Mouse (Mus musculus): ENCODE measurements around the gene Ccdc12. TPM values are rescaled to one million over a fixed set of nuclear protein-coding genes. Genes with fewer than 3 reads are reported as not detected.
A peak's percentile ranks its signal among the peaks of the same experiment; 100 is the strongest.

Ccdc12 gene
- polyA plus RNA-seq, 1 experiment from 2014 or later = 178 TPM

DNA sequence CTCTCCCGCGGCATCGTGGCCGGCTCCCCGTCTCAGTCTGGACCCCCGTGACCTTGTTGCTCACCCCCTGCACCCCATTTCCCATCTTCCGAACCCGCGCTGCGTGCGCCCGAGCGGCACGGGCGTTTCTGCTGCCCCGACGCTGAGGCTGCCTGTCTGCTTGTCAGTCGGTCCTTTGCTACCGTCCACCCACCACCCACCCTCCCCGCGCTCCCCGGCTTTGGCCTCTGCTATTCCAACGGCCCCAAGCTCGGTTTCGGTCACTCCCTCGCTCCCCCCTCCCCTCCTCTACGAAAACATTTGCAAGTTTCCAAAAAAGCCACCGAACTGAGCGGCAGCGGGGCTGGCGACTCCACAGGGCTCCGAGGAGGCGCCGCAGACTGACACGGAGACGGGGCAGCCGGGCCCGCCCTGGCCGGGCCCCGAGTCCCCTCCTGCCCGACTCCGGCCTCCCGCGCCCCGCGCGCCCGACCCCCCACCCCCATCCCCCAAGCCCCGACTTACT is 86.7 kb downstream of the Ccdc12 start:
- Histone ChIP-seq H3K27me3 (ENCODE audit: poor library complexity, severe bottlenecking) (peaks cover 96% of the 10 kb centered on the region), H3K36me3 (replicated peaks) (no peaks in the 10 kb centered on the region), H3K9me3 (no peaks in the 10 kb centered on the region), H3K4me1 (peaks cover 62% of the 10 kb centered on the region), H3K27ac (peak overlapping the region; percentile 89), H3K4me3 (peak overlapping the region; percentile 70)
- under 1% methylated on average over 45 of the region's 49 CpGs for WGBS
- peak; percentile 65 for DNase-seq (ENCODE audit: extremely low spot score, low spot score)

DNA sequence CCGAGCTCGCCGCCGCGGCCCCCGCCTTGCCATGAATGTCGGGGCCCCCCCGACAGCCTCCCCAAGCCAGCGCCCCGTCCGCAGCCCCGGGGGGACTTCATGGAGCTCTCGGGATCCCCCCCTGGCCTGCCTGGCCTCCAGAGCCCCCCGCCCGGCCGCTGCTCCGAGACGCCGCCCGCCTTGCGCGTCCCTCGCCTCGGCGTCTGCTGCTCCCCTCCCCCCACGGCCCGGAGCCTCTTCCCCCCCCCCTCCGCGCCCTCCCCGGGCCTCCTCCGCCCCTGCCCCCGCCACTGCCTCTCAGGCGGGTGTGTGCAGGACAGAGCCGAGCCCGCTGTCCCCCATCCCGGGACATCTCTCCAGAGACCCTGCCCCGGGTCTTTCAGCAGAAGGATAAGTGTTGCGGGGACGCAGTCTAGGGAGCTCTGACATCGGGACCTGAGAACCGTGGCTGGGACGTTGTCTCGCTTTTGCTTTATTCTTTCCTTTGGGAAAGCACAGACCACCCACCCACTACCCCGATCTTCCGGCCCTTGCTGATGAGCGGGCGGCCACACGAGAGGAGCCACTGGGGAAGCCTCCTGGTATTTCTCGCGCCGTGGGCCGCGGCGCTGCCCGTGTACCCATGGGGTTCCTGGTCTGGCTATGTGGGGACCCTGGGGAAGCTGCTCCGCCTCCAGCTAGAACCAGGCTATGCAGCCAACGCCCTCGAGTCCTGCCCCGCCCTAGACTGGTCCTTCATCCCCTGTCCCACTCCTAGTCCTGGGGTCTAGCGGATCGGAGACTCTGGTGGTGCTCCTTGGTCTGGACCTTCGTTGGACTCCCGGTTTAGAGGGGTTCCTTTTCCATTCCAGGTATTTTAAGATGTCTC is 87.4 kb downstream of the Ccdc12 start:
- no peaks in the 10 kb centered on the region for H3K9me3 ChIP-seq
- peak overlapping the region; percentile 70 for H3K4me3 ChIP-seq
- H3K27me3 ChIP-seq (ENCODE audit: poor library complexity, severe bottlenecking) = peaks cover 99% of the 10 kb centered on the region
- 3% methylated on average over 51 of the region's 63 CpGs for WGBS
- H3K4me1 ChIP-seq = peaks cover 62% of the 10 kb centered on the region
- peak; percentile 63 for DNase-seq (ENCODE audit: extremely low spot score, low spot score)
- H3K27ac ChIP-seq = peak overlapping the region; percentile 89
- no peaks in the 10 kb centered on the region for H3K36me3 ChIP-seq (replicated peaks)

DNA sequence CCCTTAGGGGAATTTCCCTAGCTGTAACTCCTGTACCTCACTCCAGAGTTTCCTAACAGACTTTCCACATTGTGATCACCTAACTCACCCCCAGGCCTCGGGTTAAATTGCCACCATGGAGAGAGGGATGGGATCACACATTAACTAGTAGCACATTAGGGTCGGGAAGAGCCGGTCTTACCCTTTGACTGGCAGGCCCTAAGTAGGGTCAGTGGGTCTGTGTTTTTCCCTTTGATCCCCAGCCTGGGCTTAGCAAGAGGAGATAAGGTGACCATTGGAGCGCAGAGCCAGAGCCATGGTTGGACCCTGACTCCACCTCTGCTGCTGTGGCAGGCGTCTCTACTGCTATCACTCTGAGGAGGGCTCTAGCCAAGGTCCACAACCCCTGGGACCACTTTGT is 89.4 kb downstream of the Ccdc12 start:
- Histone ChIP-seq H3K9me3 (no peaks in the 10 kb centered on the region), H3K36me3 (replicated peaks) (no peaks in the 10 kb centered on the region), H3K4me1 (peaks cover 74% of the 10 kb centered on the region), H3K4me3 (no peak overlapping the region), H3K27me3 (ENCODE audit: poor library complexity, severe bottlenecking) (peaks cover 86% of the 10 kb centered on the region), H3K27ac (no peak overlapping the region)
- DNase-seq (ENCODE audit: extremely low spot score, low spot score) = no peak
- 4% methylated on average over 5 of the region's 5 CpGs for WGBS

DNA sequence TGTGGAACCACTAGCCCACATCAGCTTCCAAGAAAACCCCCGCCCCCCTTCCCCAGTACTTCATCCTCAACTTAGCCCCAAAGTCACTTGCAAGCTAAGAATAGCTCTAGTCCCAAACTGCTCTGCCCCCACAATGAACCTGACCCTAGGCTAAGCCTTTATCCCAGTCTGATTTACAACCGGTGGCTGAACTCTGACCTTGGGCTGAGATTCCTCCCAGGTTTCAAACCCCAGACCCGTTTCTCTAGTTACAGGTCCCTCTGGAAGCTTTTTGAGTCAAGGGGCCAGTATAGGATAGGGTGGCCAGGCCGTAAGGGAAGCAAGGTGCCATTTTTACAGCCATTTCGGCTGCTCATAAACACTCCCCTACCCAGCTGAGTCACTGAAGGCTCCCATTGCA is 89.9 kb downstream of the Ccdc12 start:
- Histone ChIP-seq H3K27ac (0 out of 2 replicates have a peak overlapping the region, but pooled peaks have one; percentile 35), H3K9me3 (no peaks in the 10 kb centered on the region), H3K27me3 (ENCODE audit: poor library complexity, severe bottlenecking) (peaks cover 81% of the 10 kb centered on the region), H3K4me1 (peaks cover 74% of the 10 kb centered on the region), H3K36me3 (replicated peaks) (no peaks in the 10 kb centered on the region), H3K4me3 (no peak overlapping the region)
- 32% methylated on average over 5 of the region's 5 CpGs for WGBS
- no peak for DNase-seq (ENCODE audit: extremely low spot score, low spot score)

DNA sequence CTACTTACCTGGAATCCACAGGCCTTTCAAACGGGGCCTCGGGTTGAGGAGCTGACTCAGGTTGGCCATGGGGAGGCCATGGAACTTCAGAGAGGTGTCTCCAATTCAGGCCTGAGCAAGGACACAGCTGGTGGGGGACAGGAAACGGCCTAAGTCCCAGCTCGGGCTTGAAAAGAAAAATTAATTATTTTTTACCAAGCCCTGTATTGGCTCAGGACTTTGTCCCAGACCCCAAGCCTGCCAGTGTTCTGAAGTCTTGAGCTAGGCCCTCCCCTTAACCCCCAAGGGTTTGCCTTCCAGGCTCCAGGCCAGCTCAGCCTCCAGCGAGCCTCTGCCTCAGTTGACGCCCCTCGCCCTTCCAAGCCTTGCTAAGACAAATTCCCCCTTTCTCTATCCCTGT is 90.7 kb downstream of the Ccdc12 start, which contains the start of gene Pth1r:
Gene Pth1r (minus strand): TSS at position 185 of the 400 bp plus-strand sequence.
- Histone ChIP-seq H3K9me3 (no peaks in the 10 kb centered on the region), H3K4me1 (peaks cover 74% of the 10 kb centered on the region), H3K36me3 (replicated peaks) (no peaks in the 10 kb centered on the region), H3K4me3 (no peak within 1 kb of the TSS), H3K27ac (peak within 1 kb of the TSS; percentile 35; the same call in 1 of the 2 replicates), H3K27me3 (ENCODE audit: poor library complexity, severe bottlenecking) (peaks cover 74% of the 10 kb centered on the region)
- no peak for DNase-seq (ENCODE audit: extremely low spot score, low spot score)
- WGBS = 63% methylated on average over 7 of the region's 7 CpGs

DNA sequence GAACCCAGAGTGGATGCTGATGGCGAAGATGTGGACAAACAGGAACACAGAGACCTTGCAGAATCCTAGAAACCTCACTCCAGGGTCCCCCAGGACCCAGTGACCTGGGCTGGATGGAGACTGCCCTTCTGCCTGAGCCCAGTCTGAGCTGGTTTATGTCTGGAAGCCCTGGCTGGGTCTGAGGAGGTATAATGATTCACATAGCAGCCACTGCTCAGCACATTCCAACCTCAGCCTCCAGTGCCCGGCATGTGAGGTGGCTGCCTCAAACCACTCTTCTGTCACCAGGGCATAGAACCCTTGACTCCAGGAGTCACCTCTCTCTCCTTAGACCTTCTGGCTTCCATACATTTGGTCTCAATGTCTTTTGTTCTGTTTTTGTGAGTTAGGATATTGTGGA is 92.1 kb downstream of the Ccdc12 start:
- no peak overlapping the region for H3K27ac ChIP-seq
- no peaks in the 10 kb centered on the region for H3K36me3 ChIP-seq (replicated peaks)
- no peak for DNase-seq (ENCODE audit: extremely low spot score, low spot score)
- H3K9me3 ChIP-seq = no peaks in the 10 kb centered on the region
- 88% methylated on average over 2 of the region's 2 CpGs for WGBS
- H3K4me1 ChIP-seq = peaks cover 65% of the 10 kb centered on the region
- peaks cover 59% of the 10 kb centered on the region for H3K27me3 ChIP-seq (ENCODE audit: poor library complexity, severe bottlenecking)
- H3K4me3 ChIP-seq = no peak overlapping the region

DNA sequence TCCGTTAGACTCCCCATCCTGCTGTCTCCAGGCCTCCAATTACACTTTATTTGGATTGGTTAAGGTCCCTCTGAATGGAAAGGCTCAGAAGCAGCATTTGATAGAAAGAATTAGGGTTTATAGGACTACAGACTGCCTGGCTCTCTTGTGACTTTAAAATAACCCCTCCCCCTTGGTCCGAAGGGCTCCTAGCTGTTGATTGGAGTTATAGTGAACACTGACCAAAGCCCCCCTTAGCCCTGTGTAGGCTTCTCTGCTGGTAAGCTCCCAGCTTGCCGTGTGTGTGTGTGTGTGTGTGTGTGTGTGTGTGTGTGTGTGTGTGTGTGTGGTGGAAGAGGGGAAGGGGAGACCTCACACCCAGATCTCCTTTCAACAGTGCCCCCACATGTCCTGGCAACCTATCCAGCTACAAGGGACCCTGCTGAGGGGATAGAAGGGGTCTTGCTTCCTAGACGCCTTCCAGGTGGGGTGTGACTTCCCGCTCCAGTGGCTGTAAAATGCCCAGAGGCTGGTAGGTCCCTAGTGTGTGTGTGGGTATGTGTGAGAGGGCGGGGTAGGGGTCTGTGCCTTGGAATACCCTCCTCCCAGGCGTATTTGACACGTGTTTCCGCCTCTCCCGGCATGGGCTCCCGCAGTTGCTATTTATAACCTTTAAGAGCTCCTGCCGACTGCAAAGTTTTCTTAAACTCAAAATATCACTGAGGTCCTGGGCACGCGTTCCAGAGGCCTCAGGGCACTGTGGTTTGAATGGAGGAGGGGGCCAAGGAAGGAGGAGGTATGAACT is 94.3 kb downstream of the Ccdc12 start:
- peak overlapping the region; percentile 32; the same call in 1 of the 2 replicates for H3K27ac ChIP-seq
- H3K27me3 ChIP-seq (ENCODE audit: poor library complexity, severe bottlenecking) = peaks cover 38% of the 10 kb centered on the region
- no peak overlapping the region for H3K4me3 ChIP-seq
- no peaks in the 10 kb centered on the region for H3K36me3 ChIP-seq (replicated peaks)
- 52% methylated on average over 14 of the region's 14 CpGs for WGBS
- H3K4me1 ChIP-seq = peaks cover 56% of the 10 kb centered on the region
- H3K9me3 ChIP-seq = no peaks in the 10 kb centered on the region
- no peak for DNase-seq (ENCODE audit: extremely low spot score, low spot score)

DNA sequence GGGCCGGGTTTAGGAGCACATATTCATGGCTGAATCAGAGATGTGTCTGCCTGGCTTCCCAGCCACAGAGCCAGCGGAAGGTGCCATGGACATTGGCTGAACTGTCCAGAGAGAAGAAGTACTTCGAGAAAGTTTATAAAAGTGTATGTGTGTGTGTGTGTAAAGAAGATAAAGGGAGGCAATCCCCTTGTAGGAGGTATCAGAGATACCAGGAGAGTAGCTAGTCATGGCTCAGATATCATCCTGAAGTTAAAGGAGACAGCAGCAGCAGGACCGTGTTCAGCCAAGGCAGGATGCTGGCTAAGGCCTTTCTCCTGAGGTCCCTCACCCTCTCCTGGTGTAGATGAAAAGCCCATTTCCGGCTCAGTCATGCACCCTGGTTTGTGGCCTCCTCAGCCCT is 95.1 kb downstream of the Ccdc12 start:
- 88% methylated on average over 5 of the region's 5 CpGs for WGBS
- DNase-seq (ENCODE audit: extremely low spot score, low spot score) = no peak
- H3K36me3 ChIP-seq (replicated peaks) = no peaks in the 10 kb centered on the region
- H3K4me3 ChIP-seq = no peak overlapping the region
- H3K27ac ChIP-seq = peak overlapping the region; percentile 11; the same call in 1 of the 2 replicates
- peaks cover 48% of the 10 kb centered on the region for H3K4me1 ChIP-seq
- H3K27me3 ChIP-seq (ENCODE audit: poor library complexity, severe bottlenecking) = peaks cover 30% of the 10 kb centered on the region
- no peaks in the 10 kb centered on the region for H3K9me3 ChIP-seq

DNA sequence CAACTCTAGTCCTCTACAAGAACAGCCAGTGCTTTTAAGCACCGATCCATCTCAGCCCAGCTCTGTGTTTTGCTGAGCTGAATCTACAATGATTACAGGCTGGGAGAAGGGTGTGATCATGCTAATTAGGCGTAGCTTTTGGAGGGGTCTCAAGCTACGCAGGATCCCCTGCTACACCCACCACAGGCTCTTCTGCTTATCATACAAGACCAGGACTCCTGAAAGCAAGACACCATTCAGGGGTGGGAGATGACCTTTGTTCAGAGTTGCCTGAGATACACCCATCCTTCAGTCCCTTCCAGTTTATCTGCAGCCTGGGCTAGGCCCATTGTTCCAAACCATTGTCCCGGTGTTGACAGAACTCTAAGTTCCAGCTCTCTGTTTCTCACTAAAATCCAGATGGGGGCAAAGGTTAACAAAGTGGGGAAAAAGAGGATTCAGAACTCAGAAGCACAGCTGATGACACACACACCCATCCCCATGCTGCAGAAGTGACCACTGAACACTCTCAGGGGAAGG is 96.7 kb downstream of the Ccdc12 start:
- no peak for DNase-seq (ENCODE audit: extremely low spot score, low spot score)
- no peak overlapping the region for H3K27ac ChIP-seq

DNA sequence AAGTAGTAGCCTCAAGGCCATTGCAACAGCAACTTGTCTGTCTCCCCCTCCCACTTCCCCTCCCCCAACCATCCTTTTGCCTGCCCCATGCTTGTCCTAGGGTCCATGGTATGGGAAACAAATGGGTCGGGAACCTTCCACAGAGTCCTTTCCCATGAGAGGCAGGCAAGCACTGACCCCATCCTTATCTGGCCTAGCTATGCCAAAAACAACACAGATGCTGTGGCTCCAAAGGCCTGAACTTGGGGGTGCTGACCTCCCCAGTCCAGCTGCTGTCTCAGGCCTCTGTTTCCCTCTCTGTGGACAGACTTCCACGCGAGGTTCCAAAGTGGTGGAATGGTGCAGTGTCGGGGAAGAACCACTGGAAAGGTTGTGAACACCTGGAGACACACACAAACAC is 97.5 kb downstream of the Ccdc12 start:
- peaks cover 6% of the 10 kb centered on the region for H3K27me3 ChIP-seq (ENCODE audit: poor library complexity, severe bottlenecking)
- 84% methylated on average over 4 of the region's 4 CpGs for WGBS
- peaks cover 39% of the 10 kb centered on the region for H3K4me1 ChIP-seq
- H3K9me3 ChIP-seq = no peaks in the 10 kb centered on the region
- H3K4me3 ChIP-seq = no peak overlapping the region
- no peaks in the 10 kb centered on the region for H3K36me3 ChIP-seq (replicated peaks)
- no peak for DNase-seq (ENCODE audit: extremely low spot score, low spot score)
- H3K27ac ChIP-seq = no peak overlapping the region

More for the DNA sequence above, 96.7 kb downstream of the Ccdc12 start:
- H3K4me3 ChIP-seq = no peak overlapping the region
- 80% methylated on average over 4 of the region's 4 CpGs for WGBS
- H3K9me3 ChIP-seq = no peaks in the 10 kb centered on the region
- peaks cover 14% of the 10 kb centered on the region for H3K27me3 ChIP-seq (ENCODE audit: poor library complexity, severe bottlenecking)
- no peaks in the 10 kb centered on the region for H3K36me3 ChIP-seq (replicated peaks)
- H3K4me1 ChIP-seq = peaks cover 39% of the 10 kb centered on the region

DNA sequence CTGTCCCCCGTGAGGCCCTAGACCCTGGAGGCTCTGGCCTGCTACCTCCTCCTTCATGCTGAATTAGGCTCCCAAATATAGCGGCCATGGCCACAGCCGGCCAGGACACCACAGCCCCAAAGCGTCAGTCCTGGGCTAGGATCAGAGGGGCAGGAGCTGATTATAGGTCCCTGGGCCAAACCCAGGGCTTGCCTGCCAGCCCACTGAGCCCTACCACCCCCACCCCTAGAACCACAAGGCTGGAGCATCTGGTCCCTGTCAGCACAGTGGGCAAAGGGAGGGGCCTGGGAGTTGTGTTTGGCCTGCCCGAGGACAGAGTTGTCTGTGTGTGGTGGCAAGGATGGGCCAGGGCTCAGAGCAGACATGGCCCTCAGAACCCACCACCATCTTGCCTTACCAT is 101.5 kb downstream of the Ccdc12 start:
- no peaks in the 10 kb centered on the region for H3K36me3 ChIP-seq (replicated peaks)
- WGBS = 90% methylated on average over 5 of the region's 5 CpGs
- peaks cover 11% of the 10 kb centered on the region; the same call in 1 of the 2 replicates for H3K27me3 ChIP-seq (ENCODE audit: poor library complexity, severe bottlenecking)
- no peaks in the 10 kb centered on the region for H3K9me3 ChIP-seq
- peaks cover 23% of the 10 kb centered on the region for H3K4me1 ChIP-seq
- H3K27ac ChIP-seq = no peak overlapping the region
- no peak overlapping the region for H3K4me3 ChIP-seq
- no peak for DNase-seq (ENCODE audit: extremely low spot score, low spot score)

DNA sequence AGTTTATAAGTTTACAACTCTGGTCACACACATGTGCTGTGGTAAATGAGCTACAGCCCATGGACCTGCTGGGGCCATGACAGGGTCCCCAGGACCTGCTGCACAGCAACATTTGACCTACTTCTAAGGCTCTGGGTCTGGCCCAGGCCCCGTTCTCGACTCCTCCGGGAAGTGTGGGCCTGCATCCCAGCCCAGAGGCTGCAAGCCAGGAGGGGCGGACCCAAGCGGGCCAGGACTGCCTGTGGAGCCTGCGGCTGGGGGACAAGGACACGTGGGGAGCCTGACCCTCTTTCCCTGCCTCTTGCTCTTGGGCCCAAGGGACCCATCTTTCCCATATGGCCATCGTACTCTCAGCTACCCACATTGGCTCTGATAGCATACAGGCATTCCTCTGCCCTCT is 102.3 kb downstream of the Ccdc12 start:
- WGBS = 81% methylated on average over 8 of the region's 8 CpGs
- H3K27me3 ChIP-seq (ENCODE audit: poor library complexity, severe bottlenecking) = peaks cover 19% of the 10 kb centered on the region
- DNase-seq (ENCODE audit: extremely low spot score, low spot score) = no peak
- H3K27ac ChIP-seq = no peak overlapping the region
- no peaks in the 10 kb centered on the region for H3K36me3 ChIP-seq (replicated peaks)
- H3K9me3 ChIP-seq = no peaks in the 10 kb centered on the region
- no peak overlapping the region for H3K4me3 ChIP-seq
- peaks cover 25% of the 10 kb centered on the region for H3K4me1 ChIP-seq

All from forebrain, embryonic 10.5 days (tissue).